Mouse (Mus musculus): ENCODE results near the gene Zfp787. TPM values are rescaled to one million over a fixed set of nuclear protein-coding genes. Genes with fewer than 3 reads are reported as not detected.
"Not testable (repeated sequence)": the region's sequence is repeated elsewhere in the genome, so short reads cannot be mapped to it uniquely, and the experiment has no call there.

Zfp787 gene
- total RNA-seq (2021), result 10 to 100 TPM; 44.2 to 48.6 TPM

- intact Hi-C loops (cut with DNase I), result loop anchor here (2.0 kb wide), 1 partner anchor 29 kb away; no protein-coding TSS in a partner anchor
- peak; percentile 97 to 98 for DNase-seq
These were observed at the start of gene Zfp787 for GRCm38 (mm10) chr7:6155901-6156411. Gene Zfp787 (minus strand): TSS chr7:6155997.

DNA sequence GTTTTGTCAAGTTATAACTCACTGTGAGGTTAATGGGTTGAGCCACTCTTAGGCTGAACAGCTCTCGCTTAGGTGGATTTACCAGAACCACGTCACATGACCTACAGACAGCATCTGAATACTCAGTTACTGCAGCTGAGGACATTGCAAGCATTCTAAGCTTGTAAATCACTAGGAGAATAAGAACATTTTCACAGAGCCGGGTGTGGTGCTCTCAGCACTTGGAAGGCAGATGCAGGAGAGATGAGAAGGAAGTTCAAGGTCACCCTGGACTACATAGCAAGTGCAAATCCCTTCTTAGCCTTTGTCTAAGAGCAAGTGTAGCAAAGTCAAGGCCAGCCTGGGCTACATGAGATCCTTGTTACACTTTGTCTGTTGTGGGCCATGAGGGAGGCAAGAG lies 48.4 kb upstream of the Zfp787 start:
- intact Hi-C loops (cut with DNase I), result no loop called here
- DNase-seq, result no peak

DNA sequence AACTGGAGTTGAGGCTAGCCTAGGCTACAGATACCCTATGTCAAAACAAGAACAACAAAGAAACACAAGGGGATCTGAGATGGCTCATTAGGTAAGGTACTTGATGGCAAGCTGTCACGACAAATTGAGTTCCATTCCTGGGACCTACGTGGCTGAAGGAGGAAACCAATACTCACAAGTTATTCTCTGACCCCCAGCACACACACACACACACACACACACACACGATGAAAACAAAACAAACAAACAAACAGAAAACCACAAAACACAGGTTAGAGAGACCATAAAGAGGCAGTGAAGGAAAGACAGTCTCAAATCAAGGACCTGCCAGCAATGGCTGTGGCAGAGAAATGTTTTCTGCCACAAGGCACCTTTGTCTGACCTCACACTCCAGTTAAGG lies 41.0 kb upstream of the Zfp787 start, which contains the start of gene Galp:
Galp (plus strand) TSS at position 301 of the 400 bp plus-strand sequence.
- intact Hi-C loops (cut with DNase I), result no loop called here
- no peak for DNase-seq

DNA sequence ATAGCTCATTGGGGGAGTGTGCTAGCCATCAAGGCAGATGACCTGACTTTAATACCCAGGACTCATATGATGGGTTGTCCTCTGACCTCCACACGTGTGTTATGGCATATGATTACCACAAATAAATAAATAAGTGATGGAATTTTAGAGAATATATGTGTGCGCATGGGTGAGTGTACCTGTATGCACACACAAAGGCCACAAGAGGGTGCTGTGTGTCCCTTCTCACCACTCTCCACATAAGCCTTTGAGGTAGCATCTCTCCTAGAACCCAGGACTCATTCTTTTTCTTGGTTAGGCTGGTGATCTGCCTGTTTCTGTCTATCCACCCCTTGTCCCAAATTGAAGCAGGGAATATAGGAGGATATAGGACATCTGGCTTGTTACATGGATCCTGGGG lies 40.0 kb upstream of the Zfp787 start:
- intact Hi-C loops (cut with DNase I), result no loop called here
- no peak for DNase-seq

GRCm38 (mm10) chr7:6194129-6194528 lies 38.3 kb upstream of the Zfp787 start:
- peak; percentile 55 to 82 for DNase-seq
- intact Hi-C loops (cut with DNase I), result loop anchor here (1.0 kb wide), 1 partner anchor 67 kb away; no protein-coding TSS in a partner anchor

GRCm38 (mm10) chr7:6191376-6191775 lies 35.6 kb upstream of the Zfp787 start:
- intact Hi-C loops (cut with DNase I), result loop anchor here (2.0 kb wide), 2 partner anchors 19 to 65 kb away; partner anchors contain the start of gene Zfp444
- peak; percentile 76 to 88 for DNase-seq

- intact Hi-C loops (cut with DNase I), result no loop called here
- no peak for DNase-seq
These were observed 33.7 kb upstream of the Zfp787 start for GRCm38 (mm10) chr7:6189542-6189941.

- DNase-seq, result no peak
- intact Hi-C loops (cut with DNase I), result no loop called here
These were observed 31.0 kb upstream of the Zfp787 start for GRCm38 (mm10) chr7:6186756-6187155.

- DNase-seq, result no peak
- intact Hi-C loops (cut with DNase I), result no loop called here
These were observed 30.4 kb upstream of the Zfp787 start for GRCm38 (mm10) chr7:6186176-6186575.

- intact Hi-C loops (cut with DNase I), result no loop called here
- no peak for DNase-seq
These were observed 29.6 kb upstream of the Zfp787 start for GRCm38 (mm10) chr7:6185391-6185790.

- DNase-seq, result peak; percentile 36 to 40
- intact Hi-C loops (cut with DNase I), result no loop called here
These were observed 28.7 kb upstream of the Zfp787 start for GRCm38 (mm10) chr7:6184521-6184920.

DNA sequence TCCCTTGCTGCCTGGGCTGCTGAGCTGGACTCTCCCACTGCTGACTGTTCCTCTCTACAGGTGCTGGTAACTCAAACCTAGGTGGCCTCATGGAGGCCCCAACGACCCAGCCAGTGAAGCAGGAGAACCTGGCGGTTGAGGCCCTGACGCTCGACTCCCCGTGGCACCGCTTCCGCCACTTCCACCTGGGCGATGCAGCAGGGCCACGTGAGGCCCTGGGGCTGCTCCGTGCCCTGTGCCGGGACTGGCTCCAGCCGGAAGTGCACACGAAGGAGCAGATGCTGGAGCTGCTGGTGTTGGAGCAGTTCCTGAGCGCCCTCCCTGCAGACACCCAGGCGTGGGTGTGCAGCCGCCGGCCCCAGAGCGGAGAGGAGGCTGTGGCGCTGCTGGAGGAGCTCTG lies 28.0 kb upstream of the Zfp787 start:
- no peak for DNase-seq
- intact Hi-C loops (cut with DNase I), result no loop called here

DNA sequence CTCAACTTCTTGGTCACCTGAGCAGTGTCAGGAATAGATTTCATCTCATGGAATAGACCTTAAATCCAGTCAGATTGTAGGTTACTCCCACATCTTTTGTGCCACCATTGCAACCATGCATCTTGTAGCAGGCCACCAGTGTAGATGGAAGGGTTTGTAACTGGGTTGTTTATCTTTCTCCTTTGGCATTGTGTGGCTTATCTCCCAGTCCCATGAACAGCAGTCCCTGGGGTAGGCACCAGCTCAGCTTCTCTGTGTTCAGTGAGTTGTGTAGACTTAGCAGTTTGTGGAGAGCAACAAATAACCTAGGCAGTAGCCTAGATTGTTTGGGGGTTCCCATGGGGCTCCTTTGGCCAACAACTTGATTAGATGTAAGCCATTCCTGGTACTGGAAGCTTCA lies 27.1 kb upstream of the Zfp787 start:
- no peak for DNase-seq
- intact Hi-C loops (cut with DNase I), result no loop called here

DNA sequence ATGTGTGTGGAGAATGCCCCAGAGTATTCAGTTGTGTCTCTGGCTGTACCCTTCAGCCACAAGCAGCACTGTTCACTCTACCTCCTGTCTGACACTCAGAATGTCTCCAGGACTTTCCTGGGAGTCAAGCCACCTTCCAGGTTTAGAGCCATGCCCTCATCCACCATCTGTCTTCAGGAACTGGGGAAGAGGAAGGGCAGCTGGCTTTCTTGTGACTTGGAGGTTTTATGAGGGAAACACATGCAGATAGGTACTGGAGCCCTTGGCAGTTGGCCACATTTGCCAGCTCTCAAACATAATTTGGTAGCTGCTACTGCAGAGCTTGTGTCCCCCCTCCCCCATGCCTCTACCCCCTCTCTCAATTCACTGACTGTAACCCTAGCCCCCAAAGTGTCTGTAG lies 23.2 kb upstream of the Zfp787 start:
- no peak for DNase-seq
- intact Hi-C loops (cut with DNase I), result no loop called here

DNA sequence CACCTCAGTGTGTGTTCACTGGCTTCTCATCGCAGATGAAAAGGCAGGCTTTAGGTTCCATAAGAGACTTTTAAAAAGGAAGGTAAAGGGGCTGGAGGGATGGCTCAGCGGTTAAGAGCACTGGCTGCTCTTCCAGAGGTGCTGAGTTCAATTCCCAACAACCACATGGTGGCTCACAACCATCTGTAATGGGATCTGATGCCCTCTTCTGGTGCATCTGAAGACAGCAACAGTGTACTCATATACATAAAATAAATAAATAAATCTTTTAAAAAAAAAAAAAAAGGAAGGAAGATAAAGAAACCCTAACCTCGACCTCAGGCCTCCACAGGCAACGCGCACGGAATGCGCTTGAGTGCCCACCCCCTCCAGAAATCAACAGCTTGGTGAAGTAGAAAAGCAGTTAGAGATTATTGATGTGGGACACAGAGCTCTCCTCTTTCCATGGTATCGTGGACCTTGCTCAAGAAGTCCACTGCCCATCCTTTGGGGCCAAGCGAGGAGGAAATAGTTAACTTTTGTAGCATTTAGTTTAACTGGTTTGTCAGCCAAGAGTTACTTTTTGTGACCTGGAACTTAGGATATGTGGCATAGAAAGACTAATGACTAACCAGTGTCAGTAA lies 18.7 kb upstream of the Zfp787 start:
- DNase-seq, result not testable (repeated sequence)
- intact Hi-C loops (cut with DNase I), result loop anchor here (5.0 kb wide), 1 partner anchor 1092 kb away; the partner anchor contains the start of gene Epn1

- no peak for DNase-seq
- intact Hi-C loops (cut with DNase I), result loop anchor here (2.0 to 5.0 kb wide), 2 partner anchors 17 to 1092 kb away; partner anchors contain the start of gene Epn1
These were observed 18.1 kb upstream of the Zfp787 start for GRCm38 (mm10) chr7:6173872-6174271.

DNA sequence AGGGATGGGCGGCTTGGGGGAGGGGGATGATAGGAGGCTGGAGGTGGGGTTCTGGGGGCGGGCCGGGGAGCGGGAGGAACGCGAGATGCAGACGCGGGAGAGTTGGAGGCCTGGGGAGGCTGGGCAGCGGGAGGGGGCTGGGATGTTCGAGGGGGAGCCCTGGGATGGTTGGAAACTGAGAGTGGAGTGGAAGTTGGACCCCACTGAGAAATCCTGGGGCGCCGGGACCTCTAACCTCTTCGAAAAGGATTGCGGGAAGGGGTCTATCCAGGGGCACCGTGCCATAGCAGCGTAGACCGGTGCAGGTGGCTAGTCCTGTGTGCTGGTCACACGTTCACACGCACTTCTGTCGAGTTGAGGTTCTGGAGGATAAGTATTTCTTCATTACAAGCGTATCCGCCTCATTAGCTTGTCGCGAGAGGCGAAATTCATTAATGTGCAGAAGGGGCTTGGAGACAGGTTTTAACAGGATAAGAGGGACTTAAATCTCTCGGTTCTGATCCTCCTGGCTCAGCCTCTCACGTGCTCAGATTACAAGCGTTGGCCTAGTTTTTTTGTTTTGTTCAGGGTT lies 17.0 kb upstream of the Zfp787 start:
- peak in 1 of 2 experiments; percentile 48 for DNase-seq
- intact Hi-C loops (cut with DNase I), result loop anchor here (2.0 to 5.0 kb wide), 2 partner anchors 18 to 1090 kb away; partner anchors contain the start of gene Epn1

GRCm38 (mm10) chr7:6172006-6172649 lies 16.3 kb upstream of the Zfp787 start, which contains the start of gene Zfp444:
Gene Zfp444 (plus strand): TSS chr7:6172226.
- DNase-seq, result peak; percentile 98 to 99
- intact Hi-C loops (cut with DNase I), result loop anchor here (2.0 to 5.0 kb wide), 2 partner anchors 19 to 1090 kb away; partner anchors contain the start of gene Epn1

GRCm38 (mm10) chr7:6171444-6172005 lies 15.7 kb upstream of the Zfp787 start:
- intact Hi-C loops (cut with DNase I), result loop anchor here (1.0 to 5.0 kb wide), 4 partner anchors 19 to 1089 kb away; partner anchors contain the start of gene Epn1

GRCm38 (mm10) chr7:6170871-6171270 lies 15.1 kb upstream of the Zfp787 start:
- DNase-seq, result no peak
- intact Hi-C loops (cut with DNase I), result loop anchor here (1.0 to 5.0 kb wide), 3 partner anchors 24 to 1089 kb away; partner anchors contain the start of gene Epn1

More at GRCm38 (mm10) chr7:6171444-6172005, 15.7 kb upstream of the Zfp787 start:
- peak; percentile 75 to 82 for DNase-seq

All from heart, postnatal 10 days (tissue).